Mouse (Mus musculus) myocyte (in vitro differentiated cells): ENCODE results near the gene Slc35f3. TPM values are rescaled to one million over a fixed set of nuclear protein-coding genes. Genes with fewer than 3 reads are reported as not detected.

Experiments
- H3K27me3 ChIP-seq: one replicate; pipeline ENCODE4 v1.6.1; 2011; ENCODE audit not compliant: control insufficient read depth, insufficient read depth, insufficient read length
- H3K36me3 ChIP-seq: one replicate; pipeline ENCODE4 v1.6.1; 2011; ENCODE audit not compliant: control insufficient read depth, insufficient read depth
- H3K4me2 ChIP-seq: one replicate; pipeline ENCODE4 v1.6.1; 2011; ENCODE audit warnings: low read depth, control low read depth
- H3K4me3 ChIP-seq: one replicate; pipeline ENCODE4 v1.5.1; 2011; ENCODE audit warnings: mild to moderate bottlenecking, control low read depth, moderate library complexity
- H3K79me2 ChIP-seq: one replicate; pipeline ENCODE4 v1.6.1; 2011; ENCODE audit not compliant: control insufficient read depth, insufficient read depth
- H3ac ChIP-seq: one replicate; pipeline ENCODE4 v1.6.1; 2011; ENCODE audit not compliant: control insufficient read depth, insufficient read length
- CEBPB ChIP-seq: IDR thresholded peaks from 2 replicates; pipeline ENCODE4 v1.6.1; 2011; ENCODE audit warnings: mild to moderate bottlenecking, moderate library complexity; ENCODE audit not compliant: poor library complexity, insufficient read depth, severe bottlenecking
- E2F4 ChIP-seq: IDR thresholded peaks from one replicate; pipeline ENCODE4 v1.6.1; 2011; ENCODE audit warnings: mild to moderate bottlenecking, control low read depth, moderate library complexity; ENCODE audit not compliant: insufficient read depth
- MAX ChIP-seq: IDR thresholded peaks from one replicate; pipeline ENCODE4 v1.6.1; 2011; ENCODE audit warnings: low read depth, mild to moderate bottlenecking, control low read depth
- MYOD1 ChIP-seq, 3 experiments: IDR thresholded peaks; one replicate each; pipeline ENCODE4 v1.6.1; 2011; ENCODE audit warnings: control low read depth in 2 of 3, low read depth in 2 of 3, mild to moderate bottlenecking in 2 of 3, moderate library complexity in 1 of 3; ENCODE audit not compliant: insufficient read length in 2 of 3, control insufficient read depth in 1 of 3
- MYOG ChIP-seq, 3 experiments: IDR thresholded peaks; one replicate each; pipeline ENCODE4 v1.6.1; 2011; ENCODE audit warnings: control low read depth in 2 of 3, low read depth in 2 of 3, mild to moderate bottlenecking in 2 of 3; ENCODE audit not compliant: insufficient read length in 2 of 3, control insufficient read depth in 1 of 3, insufficient read depth in 1 of 3
- POLR2A ChIP-seq: IDR thresholded peaks from one replicate; pipeline ENCODE4 v1.6.1; 2011; ENCODE audit warnings: low read depth, mild to moderate bottlenecking, control low read depth, moderate library complexity; ENCODE audit not compliant: insufficient read length
- POLR2AphosphoS2 ChIP-seq: IDR thresholded peaks from one replicate; pipeline ENCODE4 v1.6.1; 2011; ENCODE audit warnings: low read depth, control low read depth; ENCODE audit not compliant: insufficient read length
- REST ChIP-seq: IDR thresholded peaks from one replicate; pipeline ENCODE4 v1.6.1; 2011; ENCODE audit warnings: mild to moderate bottlenecking, control low read depth, moderate library complexity; ENCODE audit not compliant: insufficient read depth, insufficient read length
- SRF ChIP-seq: IDR thresholded peaks from one replicate; pipeline ENCODE4 v1.6.1; 2011; ENCODE audit warnings: low read depth; ENCODE audit not compliant: control insufficient read depth, insufficient read length
- TCF12 ChIP-seq: IDR thresholded peaks from one replicate; pipeline ENCODE4 v1.6.1; 2011; ENCODE audit warnings: mild to moderate bottlenecking, control low read depth; ENCODE audit not compliant: poor library complexity, insufficient read depth, severe bottlenecking
- TCF3 ChIP-seq: IDR thresholded peaks from one replicate; pipeline ENCODE4 v1.6.1; 2011; ENCODE audit warnings: low read depth, control low read depth; ENCODE audit not compliant: insufficient read length
- USF1 ChIP-seq: IDR thresholded peaks from one replicate; pipeline ENCODE4 v1.6.1; 2011; ENCODE audit warnings: low read depth, mild to moderate bottlenecking, control low read depth, moderate library complexity
- polyA plus RNA-seq: library from polyadenylated mRNA; unstranded; fragments of >200 nt; fragmentation: generic; extraction: Trizol; gene quantifications from one replicate; pipeline ENCODE4 v1.2.1, GENCODE M21; 2012; ENCODE audit warnings: missing spikeins

The Slc35f3 gene
- polyA plus RNA-seq, 1 experiment: 0.02 TPM

GRCm38 (mm10) chr8:126299333-126299732, 975 bp downstream of the Slc35f3 start:
- H3K4me3 ChIP-seq: no peak overlapping the region
- no peak overlapping the region for H3ac ChIP-seq
- H3K79me2 ChIP-seq: no peaks in the 10 kb centered on the region
- TF ChIP-seq E2F4: no peak
- no peak for TF ChIP-seq REST
- no peak for TF ChIP-seq MYOG (IDR thresholded peaks at IDR 0.05; ENCODE audit: control insufficient read depth in 1 of 3, insufficient read depth in 1 of 3, insufficient read length in 2 of 3, low read depth in 2 of 3)
- TF ChIP-seq SRF: no peak
- no peak for TF ChIP-seq CEBPB
- TF ChIP-seq USF1: no peak
- no peak for TF ChIP-seq MAX
- TF ChIP-seq MYOD1 (IDR thresholded peaks at IDR 0.05; ENCODE audit: control insufficient read depth in 1 of 3, insufficient read length in 2 of 3, low read depth in 2 of 3): no peak
- TF ChIP-seq TCF12: no peak
- TF ChIP-seq POLR2A: no peak
- TF ChIP-seq TCF3: no peak
- no peak for TF ChIP-seq POLR2AphosphoS2
- H3K36me3 ChIP-seq: no peaks in the 10 kb centered on the region
- H3K27me3 ChIP-seq: peaks cover 28% of the 10 kb centered on the region
- H3K4me2 ChIP-seq: no peak overlapping the region

DNA sequence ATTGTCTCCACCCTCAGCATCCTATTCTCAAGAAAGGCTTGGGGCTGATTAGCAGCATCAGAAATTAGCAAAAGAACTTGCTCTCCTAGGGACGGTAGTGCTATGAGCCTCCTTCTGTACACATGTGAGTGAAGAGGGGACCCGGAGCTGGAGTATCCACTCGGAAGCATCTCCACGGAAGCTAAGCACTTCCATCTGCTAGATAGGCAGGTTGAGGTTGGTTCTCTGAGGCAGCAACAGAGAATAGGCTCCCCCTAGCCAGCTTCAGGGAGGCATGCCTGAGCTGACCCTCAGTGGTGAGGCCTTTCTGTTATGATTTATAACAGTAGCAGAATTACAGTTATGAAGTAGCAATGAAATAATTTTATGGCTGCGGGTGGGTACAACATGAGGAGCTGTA, 2.0 kb downstream of the Slc35f3 start:
- no peak overlapping the region for H3ac ChIP-seq
- H3K4me2 ChIP-seq: no peak overlapping the region
- no peaks in the 10 kb centered on the region for H3K79me2 ChIP-seq
- H3K4me3 ChIP-seq: no peak overlapping the region
- TF ChIP-seq TCF12: no peak
- no peak for TF ChIP-seq USF1
- no peak for TF ChIP-seq POLR2A
- TF ChIP-seq POLR2AphosphoS2: no peak
- no peak for TF ChIP-seq CEBPB
- no peak for TF ChIP-seq SRF
- TF ChIP-seq TCF3: no peak
- TF ChIP-seq MAX: no peak
- no peak for TF ChIP-seq REST
- TF ChIP-seq MYOD1 (IDR thresholded peaks at IDR 0.05; ENCODE audit: control insufficient read depth in 1 of 3, insufficient read length in 2 of 3, low read depth in 2 of 3): no peak
- no peak for TF ChIP-seq MYOG (IDR thresholded peaks at IDR 0.05; ENCODE audit: control insufficient read depth in 1 of 3, insufficient read depth in 1 of 3, insufficient read length in 2 of 3, low read depth in 2 of 3)
- TF ChIP-seq E2F4: no peak
- H3K36me3 ChIP-seq: no peaks in the 10 kb centered on the region
- H3K27me3 ChIP-seq: peaks cover 21% of the 10 kb centered on the region

DNA sequence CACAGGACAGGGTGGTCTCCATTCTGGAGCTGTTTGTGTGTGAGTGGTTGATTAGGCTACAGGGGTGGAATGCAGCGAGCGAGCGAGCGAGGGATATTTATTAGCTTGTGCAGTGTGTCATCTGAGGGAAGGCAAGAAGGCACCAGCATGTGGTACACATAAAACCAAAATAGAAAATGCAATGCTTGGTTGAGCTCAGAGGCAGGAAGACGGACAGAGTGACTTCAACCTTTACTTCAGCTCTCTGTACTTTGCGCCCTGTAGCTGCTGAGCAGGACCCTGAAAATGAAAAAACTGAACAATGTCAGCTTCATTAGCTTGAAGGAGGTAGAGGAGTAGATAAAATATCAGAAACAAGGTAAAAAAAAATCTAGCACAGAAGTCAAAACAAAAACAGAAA, 3.2 kb downstream of the Slc35f3 start:
- Histone ChIP-seq H3K27me3 (peaks cover 25% of the 10 kb centered on the region), H3K79me2 (no peaks in the 10 kb centered on the region), H3K36me3 (no peaks in the 10 kb centered on the region), H3K4me2 (no peak overlapping the region), H3ac (no peak overlapping the region), H3K4me3 (no peak overlapping the region)
- no peak for TF ChIP-seq E2F4
- TF ChIP-seq CEBPB: no peak
- TF ChIP-seq MAX: no peak
- TF ChIP-seq MYOG (IDR thresholded peaks at IDR 0.05; ENCODE audit: control insufficient read depth in 1 of 3, insufficient read depth in 1 of 3, insufficient read length in 2 of 3, low read depth in 2 of 3): no peak

- no peak overlapping the region for H3K4me2 ChIP-seq
- H3K36me3 ChIP-seq: no peaks in the 10 kb centered on the region
- H3K79me2 ChIP-seq: no peaks in the 10 kb centered on the region
- peaks cover 5% of the 10 kb centered on the region for H3K27me3 ChIP-seq
- H3K4me3 ChIP-seq: no peak overlapping the region
- no peak for TF ChIP-seq MYOG (IDR thresholded peaks at IDR 0.05; ENCODE audit: control insufficient read depth in 1 of 3, insufficient read depth in 1 of 3, insufficient read length in 2 of 3, low read depth in 2 of 3)
- TF ChIP-seq TCF12: no peak
- no peak for TF ChIP-seq MAX
- TF ChIP-seq SRF: no peak
- TF ChIP-seq REST: no peak
- no peak for TF ChIP-seq TCF3
- no peak for TF ChIP-seq MYOD1 (IDR thresholded peaks at IDR 0.05; ENCODE audit: control insufficient read depth in 1 of 3, insufficient read length in 2 of 3, low read depth in 2 of 3)
- no peak for TF ChIP-seq E2F4
- no peak for TF ChIP-seq USF1
- no peak for TF ChIP-seq POLR2AphosphoS2
- no peak for TF ChIP-seq POLR2A
- no peak overlapping the region for H3ac ChIP-seq
Measured at GRCm38 (mm10) chr8:126307164-126307563, 8.8 kb downstream of the Slc35f3 start.

DNA sequence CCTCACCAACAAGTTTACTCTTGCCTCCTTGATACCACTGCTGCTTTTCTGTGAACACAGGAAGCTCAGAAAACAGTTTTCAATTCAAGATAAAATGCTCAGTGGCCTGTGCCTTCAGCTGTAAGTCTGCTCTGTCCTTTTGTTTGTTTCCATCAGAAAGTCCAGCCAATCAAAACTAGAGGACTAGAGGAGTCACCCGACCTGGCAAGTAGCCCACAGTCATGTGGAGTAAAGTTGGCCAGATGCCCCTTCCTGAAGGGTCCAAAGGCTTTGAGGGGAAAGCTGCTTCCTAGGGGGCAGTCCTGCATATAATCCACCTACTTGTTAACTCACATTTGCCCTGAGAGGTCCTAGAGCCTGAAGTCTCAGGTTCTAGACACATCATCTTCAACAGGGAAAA, 10.7 kb downstream of the Slc35f3 start:
- Histone ChIP-seq H3K79me2 (no peaks in the 10 kb centered on the region), H3K4me3 (no peak overlapping the region), H3ac (no peak overlapping the region), H3K36me3 (no peaks in the 10 kb centered on the region), H3K27me3 (peaks cover 5% of the 10 kb centered on the region), H3K4me2 (no peak overlapping the region)
- no peak for TF ChIP-seq MYOD1 (IDR thresholded peaks at IDR 0.05; ENCODE audit: control insufficient read depth in 1 of 3, insufficient read length in 2 of 3, low read depth in 2 of 3)
- no peak for TF ChIP-seq SRF
- TF ChIP-seq MYOG (IDR thresholded peaks at IDR 0.05; ENCODE audit: control insufficient read depth in 1 of 3, insufficient read depth in 1 of 3, insufficient read length in 2 of 3, low read depth in 2 of 3): no peak
- TF ChIP-seq TCF3: no peak
- no peak for TF ChIP-seq E2F4
- TF ChIP-seq REST: no peak
- no peak for TF ChIP-seq POLR2A
- TF ChIP-seq USF1: no peak
- no peak for TF ChIP-seq POLR2AphosphoS2
- no peak for TF ChIP-seq CEBPB
- no peak for TF ChIP-seq TCF12
- TF ChIP-seq MAX: no peak
